Mouse (Mus musculus) embryo, embryonic 11.5 days (tissue): Measurements from ENCODE around the gene Sertad2.

Source experiments
- DNase-seq: peaks from one replicate; pipeline ENCODE4 v3.0.0-alpha.2; 2012; ENCODE audit warnings: low read depth, low spot score

Sertad2 gene

GRCm38 (mm10) chr11:20542739-20543452 is at the start of gene Sertad2:
Gene Sertad2, plus strand, starts transcription at chr11:20543253.
- peak; percentile 98 for DNase-seq

GRCm38 (mm10) chr11:20493922-20494626 is 49.0 kb upstream of the Sertad2 start:
- DNase-seq, result no peak

- DNase-seq, result no peak
Measured at GRCm38 (mm10) chr11:20500516-20500915, 42.5 kb upstream of the Sertad2 start.

GRCm38 (mm10) chr11:20501160-20501955 is 41.7 kb upstream of the Sertad2 start:
- no peak for DNase-seq

- DNase-seq, result no peak
Measured at GRCm38 (mm10) chr11:20513574-20513973, 29.5 kb upstream of the Sertad2 start.

- no peak for DNase-seq
Measured at GRCm38 (mm10) chr11:20514757-20515156, 28.3 kb upstream of the Sertad2 start.

GRCm38 (mm10) chr11:20521321-20521720 is 21.7 kb upstream of the Sertad2 start:
- no peak for DNase-seq

GRCm38 (mm10) chr11:20522750-20523149 is 20.3 kb upstream of the Sertad2 start:
- DNase-seq, result no peak

GRCm38 (mm10) chr11:20524435-20524834 is 18.6 kb upstream of the Sertad2 start:
- no peak for DNase-seq

GRCm38 (mm10) chr11:20525909-20526308 is 17.1 kb upstream of the Sertad2 start:
- no peak for DNase-seq

GRCm38 (mm10) chr11:20527901-20528300 is 15.2 kb upstream of the Sertad2 start:
- no peak for DNase-seq

GRCm38 (mm10) chr11:20531682-20531991 is 11.4 kb upstream of the Sertad2 start:
- DNase-seq, result no peak

GRCm38 (mm10) chr11:20531992-20532881 is 10.8 kb upstream of the Sertad2 start:
- DNase-seq, result peak; percentile 61

GRCm38 (mm10) chr11:20533231-20533630 is 9.8 kb upstream of the Sertad2 start:
- no peak for DNase-seq

GRCm38 (mm10) chr11:20537221-20537620 is 5.8 kb upstream of the Sertad2 start:
- DNase-seq, result no peak

- no peak for DNase-seq
Measured at GRCm38 (mm10) chr11:20538496-20538895, 4.6 kb upstream of the Sertad2 start.

- no peak for DNase-seq
Measured at GRCm38 (mm10) chr11:20541280-20541679, 1.8 kb upstream of the Sertad2 start.

- peak; percentile 41 for DNase-seq
Measured at GRCm38 (mm10) chr11:20541995-20542637, 937 bp upstream of the Sertad2 start.

GRCm38 (mm10) chr11:20543453-20544120 is 534 bp downstream of the Sertad2 start:
- DNase-seq, result peak; percentile 7

- DNase-seq, result no peak
Measured at GRCm38 (mm10) chr11:20544376-20544775, 1.3 kb downstream of the Sertad2 start.
